Mouse (Mus musculus) megakaryocyte, embryonic 14.5 days (primary cell): Measurements from ENCODE around the gene Nphp4.

ENCODE experiments used
- FLI1 ChIP-seq: IDR thresholded peaks from 2 replicates; pipeline ENCODE4 v1.6.1; 2012; ENCODE audit warnings: low read length, inconsistent platforms, mixed read lengths
- GATA1 ChIP-seq: IDR thresholded peaks from 3 replicates; pipeline ENCODE4 v1.6.1; 2012; ENCODE audit warnings: mixed read lengths, low read length, inconsistent platforms, borderline replicate concordance

- no peak for TF ChIP-seq FLI1
- TF ChIP-seq GATA1 = no peak
Measured at GRCm38 (mm10) chr4:152550203-152550549, 73.7 kb downstream of the Nphp4 start.
